Mouse (Mus musculus): ENCODE results near the gene Ankrd39.

DNA sequence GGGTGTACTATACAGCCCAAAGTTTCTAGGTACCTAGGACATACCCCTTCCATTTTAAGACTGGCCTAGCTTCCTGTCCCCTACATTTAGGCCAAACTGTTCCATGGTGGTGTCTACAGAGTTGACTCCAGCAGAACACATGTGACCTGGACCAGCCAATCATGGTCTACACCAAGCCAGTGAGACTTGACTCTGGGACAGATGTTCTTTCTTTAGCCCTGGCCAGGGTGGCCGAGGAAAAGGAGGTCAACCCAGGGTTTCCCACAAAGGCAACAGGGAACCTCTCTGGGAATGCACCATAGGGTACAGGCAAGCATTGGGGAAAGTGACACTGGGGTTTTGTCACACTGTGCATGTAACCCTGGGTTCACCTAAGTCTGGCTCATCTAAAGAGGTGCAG is 25.5 kb upstream of the Ankrd39 start:
- TF ChIP-seq CTCF (IDR thresholded peaks at IDR 0.05; ENCODE audit: insufficient read depth, low read length) (no peak), POLR2A (IDR thresholded peaks at IDR 0.05; ENCODE audit: borderline replicate concordance, extremely low read depth, low read depth, low read length) (no peak)

All from lung, adult 2 months (tissue).